Mouse (Mus musculus) E14TG2a.4 (cell line): ENCODE measurements around the gene Rerg.

Source experiments
- H3K27me3 ChIP-seq: 2 replicates; pipeline ENCODE4 v1.6.1; 2014; ENCODE audit warnings: low read length, control low read depth; ENCODE audit not compliant: insufficient read depth
- H3K36me3 ChIP-seq: 2 replicates; pipeline ENCODE4 v1.6.1; 2014; ENCODE audit warnings: low read length, control low read depth; ENCODE audit not compliant: insufficient read depth
- H3K4me1 ChIP-seq: replicated peaks from 2 replicates; pipeline ENCODE4 v1.6.1; 2014; ENCODE audit warnings: low read depth, low read length, control low read depth
- H3K4me3 ChIP-seq: replicated peaks from 2 replicates; pipeline ENCODE4 v1.5.1; 2014; ENCODE audit warnings: mild to moderate bottlenecking, low read length
- H3K9me3 ChIP-seq: 2 replicates; pipeline ENCODE4 v1.6.1; 2014; ENCODE audit warnings: low read length, control low read depth
- CTCF ChIP-seq: conservative IDR thresholded peaks from 2 replicates; pipeline ENCODE4 v1.5.1; 2014; ENCODE audit warnings: low read length
- NANOG ChIP-seq: IDR thresholded peaks from 2 replicates; pipeline ENCODE4 v1.6.1; 2014; ENCODE audit warnings: borderline replicate concordance, low read length, mixed read lengths
- POU5F1 ChIP-seq: IDR thresholded peaks from 2 replicates; pipeline ENCODE4 v1.6.1; 2014; ENCODE audit warnings: low read length, borderline replicate concordance

Gene Rerg

DNA sequence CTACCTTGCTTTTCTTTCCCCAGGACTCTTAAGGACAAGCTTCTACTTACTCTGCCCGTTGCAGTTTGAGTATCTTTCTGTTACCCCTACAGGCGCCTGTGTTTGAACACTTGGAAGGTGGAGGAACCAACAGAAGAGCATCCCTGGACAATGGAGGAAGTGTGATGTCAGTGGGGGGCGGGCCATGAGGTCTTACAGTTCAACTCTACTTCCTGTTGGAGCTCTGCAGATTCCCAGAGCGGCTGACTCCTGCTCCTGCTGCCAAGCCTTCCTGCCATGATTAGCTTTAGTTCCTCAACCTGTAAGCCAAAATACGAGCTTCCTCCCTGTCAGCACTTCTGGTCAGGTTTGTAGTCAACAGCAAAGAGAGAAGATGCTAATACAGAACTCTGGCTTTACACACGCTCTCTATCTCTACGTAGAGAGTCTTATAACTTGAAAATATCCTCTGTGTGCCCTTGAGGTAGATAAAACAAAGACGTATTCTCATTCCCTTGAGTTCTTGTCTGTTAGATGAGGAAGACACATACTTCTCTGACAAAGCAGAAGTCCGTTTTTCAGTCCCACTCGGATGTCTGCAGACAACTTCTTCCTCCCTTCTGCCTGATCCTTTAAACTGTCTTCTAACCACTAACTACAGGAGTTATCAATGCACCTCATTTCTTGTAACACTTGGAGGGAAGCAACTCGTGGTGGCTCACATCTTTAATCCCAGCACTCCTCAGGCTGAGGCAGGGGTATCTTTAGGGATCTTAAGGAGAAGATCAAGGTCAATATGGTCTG lies 13.7 kb downstream of the Rerg start:
- no peak for TF ChIP-seq NANOG
- no peak for TF ChIP-seq CTCF
- Histone ChIP-seq H3K4me3 (no peak overlapping the region), H3K27me3 (no peaks in the 10 kb centered on the region), H3K4me1 (peaks cover 63% of the 10 kb centered on the region), H3K36me3 (no peaks in the 10 kb centered on the region), H3K9me3 (no peaks in the 10 kb centered on the region)

GRCm38 (mm10) chr6:137155196-137156137 lies 14.8 kb downstream of the Rerg start:
- Histone ChIP-seq H3K4me3 (peak overlapping the region; percentile 63), H3K4me1 (peaks cover 54% of the 10 kb centered on the region), H3K9me3 (no peaks in the 10 kb centered on the region), H3K27me3 (no peaks in the 10 kb centered on the region), H3K36me3 (no peaks in the 10 kb centered on the region)
- no peak for TF ChIP-seq CTCF
- no peak for TF ChIP-seq NANOG
- peak; percentile 82; the same call in 1 of the 2 replicates for TF ChIP-seq POU5F1

GRCm38 (mm10) chr6:137153021-137153420 lies 17.3 kb downstream of the Rerg start:
- Histone ChIP-seq H3K4me1 (peaks cover 38% of the 10 kb centered on the region), H3K36me3 (no peaks in the 10 kb centered on the region), H3K9me3 (no peaks in the 10 kb centered on the region), H3K27me3 (no peaks in the 10 kb centered on the region), H3K4me3 (no peak overlapping the region)
- no peak for TF ChIP-seq CTCF
- TF ChIP-seq NANOG: no peak
- no peak for TF ChIP-seq POU5F1

- Histone ChIP-seq H3K36me3 (no peaks in the 10 kb centered on the region), H3K4me1 (peaks cover 22% of the 10 kb centered on the region), H3K4me3 (no peak overlapping the region), H3K27me3 (no peaks in the 10 kb centered on the region), H3K9me3 (no peaks in the 10 kb centered on the region)
- no peak for TF ChIP-seq POU5F1
- no peak for TF ChIP-seq NANOG
- no peak for TF ChIP-seq CTCF
Observed at GRCm38 (mm10) chr6:137151015-137151414, 19.3 kb downstream of the Rerg start.

DNA sequence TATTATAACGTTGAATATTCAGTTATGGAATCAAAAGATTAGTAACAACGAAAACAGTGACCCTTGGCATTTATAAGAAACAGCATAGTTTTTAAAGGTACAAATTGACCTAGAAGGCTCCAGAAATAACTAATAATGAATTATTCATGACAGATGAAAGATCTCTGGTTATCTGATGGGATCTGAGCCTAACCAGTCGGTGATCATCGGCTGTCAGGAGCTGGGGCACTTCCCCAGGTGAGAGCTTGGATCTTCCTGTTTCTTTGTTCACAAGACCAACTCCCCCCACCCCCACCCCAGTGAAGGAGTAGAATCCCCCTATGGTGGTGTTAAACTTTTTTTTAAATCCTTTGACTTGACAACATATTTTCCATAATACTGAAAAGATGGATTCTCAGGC lies 20.5 kb downstream of the Rerg start:
- H3K9me3 ChIP-seq: no peaks in the 10 kb centered on the region
- H3K4me3 ChIP-seq: no peak overlapping the region
- peaks cover 22% of the 10 kb centered on the region for H3K4me1 ChIP-seq
- TF ChIP-seq CTCF (no peak), POU5F1 (no peak), NANOG (no peak)
- H3K36me3 ChIP-seq: no peaks in the 10 kb centered on the region
- no peaks in the 10 kb centered on the region for H3K27me3 ChIP-seq

- no peak overlapping the region for H3K4me3 ChIP-seq
- H3K27me3 ChIP-seq: no peaks in the 10 kb centered on the region
- H3K4me1 ChIP-seq: peaks cover 29% of the 10 kb centered on the region
- no peaks in the 10 kb centered on the region for H3K36me3 ChIP-seq
- TF ChIP-seq POU5F1 (no peak), NANOG (no peak), CTCF (no peak)
- H3K9me3 ChIP-seq: no peaks in the 10 kb centered on the region
Observed at GRCm38 (mm10) chr6:137146910-137147309, 23.4 kb downstream of the Rerg start.

- H3K9me3 ChIP-seq: no peaks in the 10 kb centered on the region
- H3K36me3 ChIP-seq: no peaks in the 10 kb centered on the region
- H3K4me1 ChIP-seq: peaks cover 25% of the 10 kb centered on the region
- H3K27me3 ChIP-seq: no peaks in the 10 kb centered on the region
- H3K4me3 ChIP-seq: no peak overlapping the region
- no peak for TF ChIP-seq NANOG
Observed at GRCm38 (mm10) chr6:137145611-137146010, 24.7 kb downstream of the Rerg start.

DNA sequence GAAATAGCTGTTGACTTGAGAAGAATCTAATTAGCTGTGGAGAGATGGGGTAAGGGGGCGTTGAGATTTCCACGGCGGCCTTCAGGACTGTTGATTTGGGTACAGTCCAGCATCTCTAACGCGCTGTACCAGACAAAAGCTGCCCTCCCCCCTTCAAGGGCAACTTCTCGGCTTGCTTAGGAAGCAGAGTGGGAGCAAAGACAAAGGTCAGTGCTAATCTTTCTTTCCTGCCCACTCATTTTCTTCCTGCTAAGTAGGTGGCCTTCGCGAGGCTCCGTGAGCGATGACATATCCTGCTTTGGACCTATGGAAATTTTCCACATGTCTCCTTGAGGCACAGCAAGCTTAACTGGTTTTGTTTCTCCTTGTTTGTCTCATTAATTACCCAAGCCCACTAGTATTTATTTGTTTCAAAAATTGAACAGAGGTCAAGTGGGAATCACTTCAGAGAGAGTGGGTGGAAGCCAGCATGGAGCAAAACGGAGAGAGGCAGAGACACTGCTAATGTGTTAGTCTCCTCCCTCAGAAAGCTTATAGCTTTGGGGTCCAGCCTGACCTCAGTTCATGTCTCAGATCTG lies 25.2 kb downstream of the Rerg start:
- Histone ChIP-seq H3K9me3 (no peaks in the 10 kb centered on the region), H3K4me3 (no peak overlapping the region), H3K4me1 (peaks cover 25% of the 10 kb centered on the region), H3K27me3 (no peaks in the 10 kb centered on the region), H3K36me3 (no peaks in the 10 kb centered on the region)
- TF ChIP-seq NANOG: no peak
- no peak for TF ChIP-seq POU5F1
- TF ChIP-seq CTCF: no peak
